Mouse (Mus musculus): Measurements from ENCODE around the gene Chchd4.

The Chchd4 gene

GRCm38 (mm10) chr6:91472868-91473804 is at the start of gene Chchd4, which contains the start of gene Tmem43:
TSS of gene Chchd4 (minus strand) at chr6:91473546.
TSS of gene Tmem43 (plus strand) at chr6:91473703.
- peak; percentile 100 for DNase-seq

- no peak for DNase-seq
These were observed 49.5 kb upstream of the Chchd4 start for GRCm38 (mm10) chr6:91522816-91523215.

GRCm38 (mm10) chr6:91518454-91519020 is 45.2 kb upstream of the Chchd4 start:
- no peak for DNase-seq

GRCm38 (mm10) chr6:91515545-91516449 is 42.5 kb upstream of the Chchd4 start, which contains the start of the genes Xpc and Lsm3:
TSS of gene Xpc (minus strand) at chr6:91515888.
TSS of gene Lsm3 (plus strand) at chr6:91515928.
- DNase-seq: peak; percentile 97

- no peak for DNase-seq
These were observed 41.5 kb upstream of the Chchd4 start for GRCm38 (mm10) chr6:91514737-91515362.

GRCm38 (mm10) chr6:91514135-91514534 is 40.8 kb upstream of the Chchd4 start:
- no peak for DNase-seq

GRCm38 (mm10) chr6:91510211-91510610 is 36.9 kb upstream of the Chchd4 start:
- DNase-seq: no peak

- peak; percentile 68 to 80 for DNase-seq
These were observed 36.0 kb upstream of the Chchd4 start for GRCm38 (mm10) chr6:91509326-91509725.

GRCm38 (mm10) chr6:91508041-91508440 is 34.7 kb upstream of the Chchd4 start:
- DNase-seq: no peak

GRCm38 (mm10) chr6:91506036-91506435 is 32.7 kb upstream of the Chchd4 start:
- no peak for DNase-seq

- DNase-seq: no peak
These were observed 30.0 kb upstream of the Chchd4 start for GRCm38 (mm10) chr6:91503302-91503701.

- DNase-seq: no peak
These were observed 21.2 kb upstream of the Chchd4 start for GRCm38 (mm10) chr6:91494526-91494925.

GRCm38 (mm10) chr6:91493053-91493452 is 19.7 kb upstream of the Chchd4 start:
- no peak for DNase-seq

- peak in 1 of 2 experiments; percentile 28 for DNase-seq
These were observed 17.7 kb upstream of the Chchd4 start for GRCm38 (mm10) chr6:91491004-91491403.

- DNase-seq: no peak
These were observed 16.5 kb upstream of the Chchd4 start for GRCm38 (mm10) chr6:91489872-91490271.

- peak; percentile 59 to 82 for DNase-seq
These were observed 15.3 kb upstream of the Chchd4 start for GRCm38 (mm10) chr6:91488496-91489212.

GRCm38 (mm10) chr6:91486736-91487453 is 13.5 kb upstream of the Chchd4 start:
- no peak for DNase-seq

- DNase-seq: peak in 1 of 2 experiments; percentile 63
These were observed 10.0 kb upstream of the Chchd4 start for GRCm38 (mm10) chr6:91483371-91483770.

- DNase-seq: no peak
These were observed 3.2 kb upstream of the Chchd4 start for GRCm38 (mm10) chr6:91476541-91476940.

GRCm38 (mm10) chr6:91474441-91475190 is 1.3 kb upstream of the Chchd4 start:
- DNase-seq: peak; percentile 54 to 66
